Mouse (Mus musculus): Measurements from ENCODE around the gene Gm20696.

DNA sequence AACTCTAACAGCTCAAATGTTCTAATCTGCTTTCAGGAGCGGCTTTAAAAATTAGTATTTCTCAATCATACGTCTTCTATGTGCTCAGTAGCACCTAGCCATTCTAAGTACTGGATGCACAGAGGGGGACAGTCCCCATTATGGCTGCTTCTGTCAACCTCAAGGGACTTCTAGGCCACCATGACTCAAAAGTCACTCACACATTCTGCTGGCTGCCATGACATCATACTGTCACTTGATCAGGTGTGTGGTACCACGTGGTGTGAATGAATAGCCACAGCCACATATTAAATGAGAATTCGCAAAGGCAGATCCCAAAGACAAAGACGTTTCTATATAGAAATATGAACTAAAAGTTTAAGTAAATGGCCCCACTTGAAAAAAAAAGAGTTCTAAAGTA is 391.9 kb downstream of the Gm20696 start:
- TF ChIP-seq EP300 (optimal IDR thresholded peaks at IDR 0.05) = no peak
- TF ChIP-seq CTCF (IDR thresholded peaks at IDR 0.05; ENCODE audit: low read depth) = no peak
